Mouse (Mus musculus): ENCODE data around the gene Trim47. TPM values are rescaled to one million over a fixed set of nuclear protein-coding genes. Genes with fewer than 3 reads are reported as not detected.

Trim47 gene
- polyA plus RNA-seq, 1 experiment from 2014 or later: 2.4 TPM

GRCm38 (mm10) chr11:116076836-116077235, 50.2 kb downstream of the Trim47 start:
- H3K36me3 ChIP-seq (replicated peaks): peaks cover 32% of the 10 kb centered on the region
- peak overlapping the region; percentile 86 for H3K27ac ChIP-seq
- whole genome bisulfite sequencing: 81% methylated on average over 7 of the region's 7 CpGs
- no peaks in the 10 kb centered on the region for H3K27me3 ChIP-seq (ENCODE audit: poor library complexity, severe bottlenecking)
- no peaks in the 10 kb centered on the region for H3K9me3 ChIP-seq
- DNase-seq (ENCODE audit: extremely low spot score, low spot score): no peak
- peaks cover 66% of the 10 kb centered on the region for H3K4me1 ChIP-seq
- H3K4me3 ChIP-seq: peak overlapping the region; percentile 47; the same call in 1 of the 2 replicates

GRCm38 (mm10) chr11:116076266-116076540, 50.8 kb downstream of the Trim47 start:
- 64% methylated on average over 7 of the region's 7 CpGs for WGBS
- H3K27ac ChIP-seq: peak overlapping the region; percentile 86; the same call in 1 of the 2 replicates
- peaks cover 61% of the 10 kb centered on the region for H3K4me1 ChIP-seq
- peaks cover 25% of the 10 kb centered on the region for H3K36me3 ChIP-seq (replicated peaks)
- no peak overlapping the region for H3K4me3 ChIP-seq
- no peaks in the 10 kb centered on the region for H3K27me3 ChIP-seq (ENCODE audit: poor library complexity, severe bottlenecking)
- DNase-seq (ENCODE audit: extremely low spot score, low spot score): no peak
- H3K9me3 ChIP-seq: no peaks in the 10 kb centered on the region

GRCm38 (mm10) chr11:116075539-116076265, 51.3 kb downstream of the Trim47 start:
- peaks cover 57% of the 10 kb centered on the region for H3K4me1 ChIP-seq
- H3K27ac ChIP-seq: peak overlapping the region; percentile 86; the same call in 1 of the 2 replicates
- H3K36me3 ChIP-seq (replicated peaks): peaks cover 20% of the 10 kb centered on the region
- 65% methylated on average over 20 of the region's 20 CpGs for WGBS
- no peaks in the 10 kb centered on the region for H3K27me3 ChIP-seq (ENCODE audit: poor library complexity, severe bottlenecking)
- H3K9me3 ChIP-seq: no peaks in the 10 kb centered on the region
- no peak overlapping the region for H3K4me3 ChIP-seq
- no peak for DNase-seq (ENCODE audit: extremely low spot score, low spot score)

- Histone ChIP-seq H3K27me3 (ENCODE audit: poor library complexity, severe bottlenecking) (no peaks in the 10 kb centered on the region), H3K9me3 (no peaks in the 10 kb centered on the region), H3K36me3 (replicated peaks) (peaks cover 9% of the 10 kb centered on the region), H3K4me1 (peaks cover 45% of the 10 kb centered on the region), H3K27ac (0 out of 2 replicates have a peak overlapping the region, but pooled peaks have one; percentile 35), H3K4me3 (no peak overlapping the region)
- whole genome bisulfite sequencing: 71% methylated on average over 7 of the region's 7 CpGs
- no peak for DNase-seq (ENCODE audit: extremely low spot score, low spot score)
Measured at GRCm38 (mm10) chr11:116074436-116074991, 52.5 kb downstream of the Trim47 start.

GRCm38 (mm10) chr11:116072608-116073007, 54.4 kb downstream of the Trim47 start:
- peaks cover 26% of the 10 kb centered on the region for H3K4me1 ChIP-seq
- DNase-seq (ENCODE audit: extremely low spot score, low spot score): no peak
- no peak overlapping the region for H3K27ac ChIP-seq
- no peaks in the 10 kb centered on the region for H3K9me3 ChIP-seq
- no peak overlapping the region for H3K4me3 ChIP-seq
- no peaks in the 10 kb centered on the region for H3K27me3 ChIP-seq (ENCODE audit: poor library complexity, severe bottlenecking)
- 81% methylated on average over 3 of the region's 3 CpGs for WGBS
- no peaks in the 10 kb centered on the region for H3K36me3 ChIP-seq (replicated peaks)

- Histone ChIP-seq H3K4me3 (no peak overlapping the region), H3K4me1 (peaks cover 21% of the 10 kb centered on the region), H3K36me3 (replicated peaks) (no peaks in the 10 kb centered on the region), H3K9me3 (no peaks in the 10 kb centered on the region), H3K27ac (no peak overlapping the region), H3K27me3 (ENCODE audit: poor library complexity, severe bottlenecking) (no peaks in the 10 kb centered on the region)
- DNase-seq (ENCODE audit: extremely low spot score, low spot score): no peak
- WGBS: 66% methylated on average over 5 of the region's 5 CpGs
Measured at GRCm38 (mm10) chr11:116071510-116071909, 55.5 kb downstream of the Trim47 start.

GRCm38 (mm10) chr11:116065345-116065744, 61.7 kb downstream of the Trim47 start:
- no peaks in the 10 kb centered on the region for H3K9me3 ChIP-seq
- 88% methylated on average over 12 of the region's 12 CpGs for WGBS
- no peak overlapping the region for H3K4me3 ChIP-seq
- no peaks in the 10 kb centered on the region for H3K27me3 ChIP-seq (ENCODE audit: poor library complexity, severe bottlenecking)
- peaks cover 28% of the 10 kb centered on the region for H3K4me1 ChIP-seq
- H3K27ac ChIP-seq: no peak overlapping the region
- DNase-seq (ENCODE audit: extremely low spot score, low spot score): no peak
- peaks cover 34% of the 10 kb centered on the region for H3K36me3 ChIP-seq (replicated peaks)

GRCm38 (mm10) chr11:116064187-116064867, 62.7 kb downstream of the Trim47 start:
- peaks cover 28% of the 10 kb centered on the region for H3K4me1 ChIP-seq
- no peaks in the 10 kb centered on the region for H3K9me3 ChIP-seq
- H3K27ac ChIP-seq: 0 out of 2 replicates have a peak overlapping the region, but pooled peaks have one; percentile 27
- no peak for DNase-seq (ENCODE audit: extremely low spot score, low spot score)
- H3K4me3 ChIP-seq: no peak overlapping the region
- peaks cover 44% of the 10 kb centered on the region for H3K36me3 ChIP-seq (replicated peaks)
- no peaks in the 10 kb centered on the region for H3K27me3 ChIP-seq (ENCODE audit: poor library complexity, severe bottlenecking)
- 69% methylated on average over 23 of the region's 23 CpGs for WGBS

GRCm38 (mm10) chr11:116063562-116063961, 63.4 kb downstream of the Trim47 start:
- H3K4me1 ChIP-seq: peaks cover 28% of the 10 kb centered on the region
- WGBS: 69% methylated on average over 13 of the region's 13 CpGs
- H3K27ac ChIP-seq: no peak overlapping the region
- no peak overlapping the region for H3K4me3 ChIP-seq
- no peaks in the 10 kb centered on the region for H3K27me3 ChIP-seq (ENCODE audit: poor library complexity, severe bottlenecking)
- no peak for DNase-seq (ENCODE audit: extremely low spot score, low spot score)
- peaks cover 51% of the 10 kb centered on the region for H3K36me3 ChIP-seq (replicated peaks)
- H3K9me3 ChIP-seq: no peaks in the 10 kb centered on the region

GRCm38 (mm10) chr11:116062521-116062920, 64.5 kb downstream of the Trim47 start:
- no peak for DNase-seq (ENCODE audit: extremely low spot score, low spot score)
- H3K36me3 ChIP-seq (replicated peaks): peaks cover 62% of the 10 kb centered on the region
- no peak overlapping the region for H3K4me3 ChIP-seq
- no peaks in the 10 kb centered on the region for H3K27me3 ChIP-seq (ENCODE audit: poor library complexity, severe bottlenecking)
- WGBS: 72% methylated on average over 8 of the region's 8 CpGs
- peak overlapping the region; percentile 48 for H3K27ac ChIP-seq
- H3K9me3 ChIP-seq: no peaks in the 10 kb centered on the region
- H3K4me1 ChIP-seq: peaks cover 28% of the 10 kb centered on the region

GRCm38 (mm10) chr11:116061641-116062415, 65.2 kb downstream of the Trim47 start:
- no peak for DNase-seq (ENCODE audit: extremely low spot score, low spot score)
- 89% methylated on average over 13 of the region's 13 CpGs for WGBS
- H3K27me3 ChIP-seq (ENCODE audit: poor library complexity, severe bottlenecking): no peaks in the 10 kb centered on the region
- H3K36me3 ChIP-seq (replicated peaks): peaks cover 69% of the 10 kb centered on the region
- H3K4me1 ChIP-seq: peaks cover 26% of the 10 kb centered on the region
- H3K27ac ChIP-seq: peak overlapping the region; percentile 48; the same call in 1 of the 2 replicates
- no peak overlapping the region for H3K4me3 ChIP-seq
- H3K9me3 ChIP-seq: no peaks in the 10 kb centered on the region

GRCm38 (mm10) chr11:116060596-116060995, 66.4 kb downstream of the Trim47 start:
- Histone ChIP-seq H3K9me3 (no peaks in the 10 kb centered on the region), H3K27ac (no peak overlapping the region), H3K4me3 (no peak overlapping the region), H3K27me3 (ENCODE audit: poor library complexity, severe bottlenecking) (no peaks in the 10 kb centered on the region), H3K4me1 (peaks cover 20% of the 10 kb centered on the region), H3K36me3 (replicated peaks) (peaks cover 81% of the 10 kb centered on the region)
- no peak for DNase-seq (ENCODE audit: extremely low spot score, low spot score)
- 92% methylated on average over 9 of the region's 9 CpGs for WGBS

All from forebrain, embryonic 10.5 days (tissue).